Mouse (Mus musculus): ENCODE measurements around the gene Atp10a. TPM values are rescaled to one million over a fixed set of nuclear protein-coding genes. Genes with fewer than 3 reads are reported as not detected.
"Not testable (repeated sequence)": the region's sequence is repeated elsewhere in the genome, so short reads cannot be mapped to it uniquely, and the experiment has no call there.

Atp10a gene
- total RNA-seq, 4 experiments from 2014 or later, result 0.90 to 1.1 (median 1.0) TPM

GRCm38 (mm10) chr7:58786986-58787385, 131.0 kb downstream of the Atp10a start:
- no peak for DNase-seq (ENCODE audit: low spot score in 2 of 2)

- no peak for DNase-seq (ENCODE audit: low spot score in 2 of 2)
These were observed 131.6 kb downstream of the Atp10a start for GRCm38 (mm10) chr7:58787585-58787984.

GRCm38 (mm10) chr7:58788424-58789261, 132.7 kb downstream of the Atp10a start:
- DNase-seq (ENCODE audit: low spot score in 2 of 2), result no peak

- peak; percentile 15 to 60 for DNase-seq (ENCODE audit: low spot score in 2 of 2)
These were observed 141.3 kb downstream of the Atp10a start for GRCm38 (mm10) chr7:58797281-58797680.

- DNase-seq (ENCODE audit: low spot score in 2 of 2), result no peak
These were observed 144.9 kb downstream of the Atp10a start for GRCm38 (mm10) chr7:58800916-58801315.

- no peak for DNase-seq (ENCODE audit: low spot score in 2 of 2)
These were observed 145.8 kb downstream of the Atp10a start for GRCm38 (mm10) chr7:58801791-58802190.

- no peak for DNase-seq (ENCODE audit: low spot score in 2 of 2)
These were observed 166.2 kb downstream of the Atp10a start for GRCm38 (mm10) chr7:58822147-58822681.

- DNase-seq (ENCODE audit: low spot score in 2 of 2), result no peak
These were observed 168.7 kb downstream of the Atp10a start for GRCm38 (mm10) chr7:58824686-58825085.

- DNase-seq (ENCODE audit: low spot score in 2 of 2), result no peak
These were observed 173.1 kb downstream of the Atp10a start for GRCm38 (mm10) chr7:58829111-58829510.

- DNase-seq (ENCODE audit: low spot score in 2 of 2), result not testable (repeated sequence)
These were observed 181.1 kb downstream of the Atp10a start for GRCm38 (mm10) chr7:58836855-58837606.

- no peak for DNase-seq (ENCODE audit: low spot score in 2 of 2)
These were observed 184.4 kb downstream of the Atp10a start for GRCm38 (mm10) chr7:58840367-58840766.

- no peak for DNase-seq (ENCODE audit: low spot score in 2 of 2)
These were observed 185.1 kb downstream of the Atp10a start for GRCm38 (mm10) chr7:58841066-58841465.

- no peak for DNase-seq (ENCODE audit: low spot score in 2 of 2)
These were observed 186.9 kb downstream of the Atp10a start for GRCm38 (mm10) chr7:58842818-58843217.

GRCm38 (mm10) chr7:58843767-58844445, 187.9 kb downstream of the Atp10a start:
- DNase-seq (ENCODE audit: low spot score in 2 of 2), result peak; percentile 68 to 70

GRCm38 (mm10) chr7:58844449-58844848, 188.5 kb downstream of the Atp10a start:
- DNase-seq (ENCODE audit: low spot score in 2 of 2), result no peak

GRCm38 (mm10) chr7:58858921-58859320, 203.0 kb downstream of the Atp10a start:
- no peak for DNase-seq (ENCODE audit: low spot score in 2 of 2)

- no peak for DNase-seq (ENCODE audit: low spot score in 2 of 2)
These were observed 207.2 kb downstream of the Atp10a start for GRCm38 (mm10) chr7:58863174-58863573.

GRCm38 (mm10) chr7:58866865-58867614, 211.1 kb downstream of the Atp10a start:
- no peak for DNase-seq (ENCODE audit: low spot score in 2 of 2)

- DNase-seq (ENCODE audit: low spot score in 2 of 2), result no peak
These were observed 214.7 kb downstream of the Atp10a start for GRCm38 (mm10) chr7:58870661-58871060.

- DNase-seq (ENCODE audit: low spot score in 2 of 2), result no peak
These were observed 217.7 kb downstream of the Atp10a start for GRCm38 (mm10) chr7:58873676-58874075.

All from gastrocnemius, adult 8-10 months (tissue).